Mouse (Mus musculus) embryonic facial prominence, embryonic 12.5 days (tissue): Measurements from ENCODE around the gene Myh3. TPM values are rescaled to one million over a fixed set of nuclear protein-coding genes. Genes with fewer than 3 reads are reported as not detected.

Experiments
- ATAC-seq: fragments of 200-750 bp; cut with Nextera tagmentation; 2 replicates; pipeline ENCODE4 v1.8.0; 2017; ENCODE audit not compliant: insufficient number of reproducible peaks, insufficient read depth, low FRiP score, low TSS enrichment
- H3K27ac ChIP-seq: fragments of 300-500 bp; sonication (generic); 2 replicates; pipeline ENCODE4 v1.5.1; 2016; ENCODE audit warnings: mild to moderate bottlenecking
- H3K27me3 ChIP-seq: fragments of 300-500 bp; sonication (generic); 2 replicates; pipeline ENCODE4 v1.6.1; 2016; ENCODE audit warnings: mild to moderate bottlenecking, moderate library complexity
- H3K36me3 ChIP-seq: fragments of 300-500 bp; sonication (generic); 2 replicates; pipeline ENCODE4 v1.6.1; 2016; ENCODE audit warnings: mild to moderate bottlenecking
- H3K4me1 ChIP-seq: fragments of 300-500 bp; sonication (generic); 2 replicates; pipeline ENCODE4 v1.6.1; 2016
- H3K4me2 ChIP-seq: fragments of 300-500 bp; sonication (generic); replicated peaks from 2 replicates; pipeline ENCODE4 v1.6.1; 2016; ENCODE audit warnings: mild to moderate bottlenecking, moderate library complexity
- H3K4me3 ChIP-seq: fragments of 300-500 bp; sonication (generic); 2 replicates; pipeline ENCODE4 v1.5.1; 2016; ENCODE audit warnings: mild to moderate bottlenecking
- H3K9ac ChIP-seq: fragments of 300-500 bp; sonication (generic); 2 replicates; pipeline ENCODE4 v1.6.1; 2016; ENCODE audit warnings: mild to moderate bottlenecking, moderate library complexity
- H3K9me3 ChIP-seq: fragments of 300-500 bp; sonication (generic); 2 replicates; pipeline ENCODE4 v1.6.1; 2016; ENCODE audit warnings: mild to moderate bottlenecking, moderate library complexity
- WGBS: fragments of 180-500 bp; shearing (Covaris S2); methylation state at CpG from one replicate; pipeline ENCODE4 v1.1.7; 2016; 5-methylcytosine and 5-hydroxymethylcytosine counted together
- polyA plus RNA-seq: library from polyadenylated mRNA; unstranded; fragments of >200 nt; fragmentation: Nextera tagmentation; extraction: Ambion mirVana; gene quantifications from 2 replicates; pipeline ENCODE4 v1.2.1, GENCODE M21; 2016

Gene Myh3
- polyA plus RNA-seq, 1 experiment from 2014 or later, result 34.6 TPM

GRCm38 (mm10) chr11:67106973-67107372 lies 28.9 kb downstream of the Myh3 start:
- H3K9ac ChIP-seq, result no peak overlapping the region
- H3K4me2 ChIP-seq, result no peak overlapping the region
- H3K4me1 ChIP-seq, result 0 out of 2 replicates have a peak, but pooled peaks cover 3% of the 10 kb centered on the region
- 88% methylated on average over 10 of the region's 10 CpGs for WGBS
- H3K27ac ChIP-seq, result no peak overlapping the region
- H3K36me3 ChIP-seq, result no peaks in the 10 kb centered on the region
- H3K27me3 ChIP-seq, result no peaks in the 10 kb centered on the region
- no peak overlapping the region for H3K4me3 ChIP-seq
- ATAC-seq, result no peak
- no peaks in the 10 kb centered on the region for H3K9me3 ChIP-seq

GRCm38 (mm10) chr11:67110168-67110948 lies 32.3 kb downstream of the Myh3 start:
- H3K9me3 ChIP-seq, result no peaks in the 10 kb centered on the region
- no peak overlapping the region for H3K4me2 ChIP-seq
- no peak overlapping the region for H3K27ac ChIP-seq
- H3K9ac ChIP-seq, result no peak overlapping the region
- no peak overlapping the region for H3K4me3 ChIP-seq
- WGBS, result 35% methylated on average over 5 of the region's 5 CpGs
- no peak for ATAC-seq
- 0 out of 2 replicates have a peak, but pooled peaks cover 3% of the 10 kb centered on the region for H3K4me1 ChIP-seq
- no peaks in the 10 kb centered on the region for H3K36me3 ChIP-seq
- no peaks in the 10 kb centered on the region for H3K27me3 ChIP-seq

- H3K36me3 ChIP-seq, result no peaks in the 10 kb centered on the region
- no peak overlapping the region for H3K4me2 ChIP-seq
- no peaks in the 10 kb centered on the region for H3K4me1 ChIP-seq
- no peak overlapping the region for H3K4me3 ChIP-seq
- no peak overlapping the region for H3K27ac ChIP-seq
- H3K9ac ChIP-seq, result no peak overlapping the region
- no peaks in the 10 kb centered on the region for H3K27me3 ChIP-seq
- ATAC-seq, result no peak
- no peaks in the 10 kb centered on the region for H3K9me3 ChIP-seq
- 32% methylated on average over 11 of the region's 11 CpGs for whole genome bisulfite sequencing
Observed at GRCm38 (mm10) chr11:67112019-67112850, 34.1 kb downstream of the Myh3 start.

- H3K9ac ChIP-seq, result no peak overlapping the region
- no peak overlapping the region for H3K4me2 ChIP-seq
- no peaks in the 10 kb centered on the region for H3K36me3 ChIP-seq
- no peak overlapping the region for H3K4me3 ChIP-seq
- ATAC-seq, result no peak
- H3K4me1 ChIP-seq, result no peaks in the 10 kb centered on the region
- WGBS, result 45% methylated on average over 11 of the region's 11 CpGs
- H3K9me3 ChIP-seq, result no peaks in the 10 kb centered on the region
- no peak overlapping the region for H3K27ac ChIP-seq
- H3K27me3 ChIP-seq, result no peaks in the 10 kb centered on the region
Observed at GRCm38 (mm10) chr11:67112851-67113202, 34.7 kb downstream of the Myh3 start.

- 86% methylated on average over 6 of the region's 6 CpGs for WGBS
- Histone ChIP-seq H3K9ac (no peak overlapping the region), H3K4me2 (no peak overlapping the region), H3K4me3 (no peak overlapping the region), H3K27ac (no peak overlapping the region), H3K9me3 (no peaks in the 10 kb centered on the region), H3K27me3 (no peaks in the 10 kb centered on the region), H3K4me1 (no peaks in the 10 kb centered on the region), H3K36me3 (no peaks in the 10 kb centered on the region)
- no peak for ATAC-seq
Observed at GRCm38 (mm10) chr11:67113381-67113780, 35.3 kb downstream of the Myh3 start.

GRCm38 (mm10) chr11:67114261-67114660 lies 36.2 kb downstream of the Myh3 start:
- Histone ChIP-seq H3K4me3 (no peak overlapping the region), H3K27me3 (no peaks in the 10 kb centered on the region), H3K27ac (no peak overlapping the region), H3K9me3 (no peaks in the 10 kb centered on the region), H3K4me2 (no peak overlapping the region), H3K4me1 (no peaks in the 10 kb centered on the region), H3K9ac (no peak overlapping the region), H3K36me3 (no peaks in the 10 kb centered on the region)
- 86% methylated on average over 5 of the region's 5 CpGs for WGBS
- ATAC-seq, result no peak

- 89% methylated on average over 12 of the region's 12 CpGs for WGBS
- Histone ChIP-seq H3K36me3 (no peaks in the 10 kb centered on the region), H3K4me3 (no peak overlapping the region), H3K27me3 (no peaks in the 10 kb centered on the region), H3K4me1 (no peaks in the 10 kb centered on the region), H3K27ac (no peak overlapping the region), H3K4me2 (no peak overlapping the region), H3K9me3 (no peaks in the 10 kb centered on the region), H3K9ac (no peak overlapping the region)
- no peak for ATAC-seq
Observed at GRCm38 (mm10) chr11:67114901-67115300, 36.8 kb downstream of the Myh3 start.

- Histone ChIP-seq H3K27me3 (no peaks in the 10 kb centered on the region), H3K4me1 (no peaks in the 10 kb centered on the region), H3K9me3 (no peaks in the 10 kb centered on the region), H3K4me3 (no peak overlapping the region), H3K9ac (no peak overlapping the region), H3K4me2 (no peak overlapping the region), H3K27ac (no peak overlapping the region), H3K36me3 (no peaks in the 10 kb centered on the region)
- WGBS, result 73% methylated on average over 5 of the region's 5 CpGs
- no peak for ATAC-seq
Observed at GRCm38 (mm10) chr11:67116725-67117124, 38.6 kb downstream of the Myh3 start.

- no peaks in the 10 kb centered on the region for H3K4me1 ChIP-seq
- 44% methylated on average over 4 of the region's 4 CpGs for WGBS
- no peak overlapping the region for H3K4me2 ChIP-seq
- H3K9ac ChIP-seq, result no peak overlapping the region
- ATAC-seq, result no peak
- H3K36me3 ChIP-seq, result no peaks in the 10 kb centered on the region
- no peak overlapping the region for H3K4me3 ChIP-seq
- H3K27ac ChIP-seq, result no peak overlapping the region
- H3K9me3 ChIP-seq, result no peaks in the 10 kb centered on the region
- H3K27me3 ChIP-seq, result no peaks in the 10 kb centered on the region
Observed at GRCm38 (mm10) chr11:67119539-67120070, 41.5 kb downstream of the Myh3 start.

- Histone ChIP-seq H3K27me3 (no peaks in the 10 kb centered on the region), H3K27ac (no peak overlapping the region), H3K36me3 (no peaks in the 10 kb centered on the region), H3K4me3 (no peak overlapping the region), H3K9me3 (no peaks in the 10 kb centered on the region), H3K9ac (no peak overlapping the region), H3K4me2 (no peak overlapping the region), H3K4me1 (no peaks in the 10 kb centered on the region)
- WGBS, result 30% methylated on average over 12 of the region's 12 CpGs
- ATAC-seq, result no peak
Observed at GRCm38 (mm10) chr11:67120697-67121294, 42.7 kb downstream of the Myh3 start.

- no peak overlapping the region for H3K27ac ChIP-seq
- no peaks in the 10 kb centered on the region for H3K27me3 ChIP-seq
- H3K4me2 ChIP-seq, result 0 out of 2 replicates have a peak overlapping the region, but pooled peaks have one; percentile 11
- no peak overlapping the region for H3K9ac ChIP-seq
- ATAC-seq, result no peak
- no peaks in the 10 kb centered on the region for H3K36me3 ChIP-seq
- no peaks in the 10 kb centered on the region for H3K4me1 ChIP-seq
- no peak overlapping the region for H3K4me3 ChIP-seq
- H3K9me3 ChIP-seq, result no peaks in the 10 kb centered on the region
- WGBS, result 60% methylated on average over 7 of the region's 7 CpGs
Observed at GRCm38 (mm10) chr11:67124943-67125342, 46.8 kb downstream of the Myh3 start.
